Mouse (Mus musculus): Measurements from ENCODE around the gene Mier2.

DNA sequence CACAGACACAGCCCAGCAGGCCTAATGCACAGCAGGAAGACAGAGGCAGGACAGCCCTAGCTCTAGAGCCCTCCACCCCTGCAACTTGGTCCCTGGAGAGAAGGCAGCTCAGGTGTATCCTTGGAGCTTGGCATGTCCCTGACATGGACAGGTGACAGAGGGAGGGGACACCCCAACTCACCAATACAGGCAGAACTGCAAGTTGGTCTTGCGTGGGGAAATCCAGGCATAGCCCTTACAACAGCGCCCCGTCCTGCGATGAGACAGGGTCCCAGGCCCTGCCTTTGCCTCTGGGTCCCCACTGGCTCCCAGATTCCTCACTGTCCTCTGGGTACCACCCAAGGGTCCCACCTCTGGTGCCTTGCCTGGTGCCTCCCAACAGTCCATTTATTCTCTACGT, 30.7 kb upstream of the Mier2 start:
- TF ChIP-seq CTCF (conservative IDR thresholded peaks at IDR 0.05; ENCODE audit: low read length) (no peak), POU5F1 (IDR thresholded peaks at IDR 0.05; ENCODE audit: borderline replicate concordance, low read length) (no peak)
